Mouse (Mus musculus) forebrain, embryonic 15.5 days (tissue): ENCODE results near the gene Fgd3. TPM values are rescaled to one million over a fixed set of nuclear protein-coding genes. Genes with fewer than 3 reads are reported as not detected.

Source experiments
- ATAC-seq: fragments of 200-750 bp; cut with Nextera tagmentation; replicated peaks from 2 replicates; pipeline ENCODE4 v1.8.0; 2017; ENCODE audit warnings: mild to moderate bottlenecking, moderate TSS enrichment, moderate library complexity
- H3K27ac ChIP-seq: fragments of 300-500 bp; sonication (generic); replicated peaks from 2 replicates; pipeline ENCODE4 v1.5.1; 2015; ENCODE audit warnings: mild to moderate bottlenecking, inconsistent platforms
- H3K27me3 ChIP-seq: fragments of 300-500 bp; sonication (generic); 2 replicates; pipeline ENCODE4 v1.6.1; 2015; ENCODE audit warnings: inconsistent platforms
- H3K36me3 ChIP-seq: fragments of 300-500 bp; sonication (generic); 2 replicates; pipeline ENCODE4 v1.6.1; 2015; ENCODE audit warnings: mild to moderate bottlenecking, inconsistent platforms
- H3K4me1 ChIP-seq: fragments of 300-500 bp; sonication (generic); 2 replicates; pipeline ENCODE4 v1.6.1; 2015; ENCODE audit warnings: inconsistent platforms
- H3K4me2 ChIP-seq: fragments of 300-500 bp; sonication (generic); replicated peaks from 2 replicates; pipeline ENCODE4 v1.6.1; 2015; ENCODE audit warnings: mild to moderate bottlenecking, inconsistent platforms
- H3K4me3 ChIP-seq: fragments of 300-500 bp; sonication (generic); 2 replicates; pipeline ENCODE4 v1.5.1; 2015; ENCODE audit warnings: mild to moderate bottlenecking, inconsistent platforms
- H3K9ac ChIP-seq: fragments of 300-500 bp; sonication (generic); replicated peaks from 2 replicates; pipeline ENCODE4 v1.6.1; 2015; ENCODE audit warnings: mild to moderate bottlenecking, inconsistent platforms
- H3K9me3 ChIP-seq: fragments of 300-500 bp; sonication (generic); 2 replicates; pipeline ENCODE4 v1.6.1; 2016; ENCODE audit warnings: inconsistent platforms
- WGBS: fragments of 180-500 bp; shearing (Covaris S2); methylation state at CpG from one replicate; pipeline ENCODE4 v1.1.7; 2015; ENCODE audit warnings: mixed read lengths; 5-methylcytosine and 5-hydroxymethylcytosine counted together
- polyA plus RNA-seq: library from polyadenylated mRNA; unstranded; fragments of >200 nt; fragmentation: Nextera tagmentation; extraction: Ambion mirVana; gene quantifications from 2 replicates; pipeline ENCODE4 v1.2.1, GENCODE M21; 2015

The Fgd3 gene
- polyA plus RNA-seq, 1 experiment from 2014 or later, result 3.4 TPM

GRCm38 (mm10) chr13:49335077-49335982 is 15.2 kb upstream of the Fgd3 start:
- H3K9ac ChIP-seq, result no peak overlapping the region
- no peaks in the 10 kb centered on the region for H3K36me3 ChIP-seq
- 71% methylated on average over 12 of the region's 12 CpGs for WGBS
- peaks cover 6% of the 10 kb centered on the region for H3K4me1 ChIP-seq
- H3K27ac ChIP-seq, result 0 out of 2 replicates have a peak overlapping the region, but pooled peaks have one; percentile 7
- H3K4me3 ChIP-seq, result no peak overlapping the region
- H3K4me2 ChIP-seq, result no peak overlapping the region
- H3K9me3 ChIP-seq, result no peaks in the 10 kb centered on the region
- no peaks in the 10 kb centered on the region for H3K27me3 ChIP-seq
- no peak for ATAC-seq

- ATAC-seq, result no peak
- H3K27ac ChIP-seq, result no peak overlapping the region
- no peak overlapping the region for H3K4me2 ChIP-seq
- no peaks in the 10 kb centered on the region for H3K9me3 ChIP-seq
- H3K27me3 ChIP-seq, result no peaks in the 10 kb centered on the region
- H3K4me1 ChIP-seq, result no peaks in the 10 kb centered on the region
- no peak overlapping the region for H3K4me3 ChIP-seq
- 74% methylated on average over 2 of the region's 2 CpGs for WGBS
- no peaks in the 10 kb centered on the region for H3K36me3 ChIP-seq
- H3K9ac ChIP-seq, result no peak overlapping the region
Observed at GRCm38 (mm10) chr13:49333250-49333649, 13.1 kb upstream of the Fgd3 start.

- Histone ChIP-seq H3K36me3 (no peaks in the 10 kb centered on the region), H3K4me3 (no peak overlapping the region), H3K9me3 (no peaks in the 10 kb centered on the region), H3K4me2 (no peak overlapping the region), H3K4me1 (no peaks in the 10 kb centered on the region), H3K27me3 (no peaks in the 10 kb centered on the region), H3K9ac (no peak overlapping the region), H3K27ac (no peak overlapping the region)
- 75% methylated on average over 4 of the region's 4 CpGs for WGBS
- no peak for ATAC-seq
Observed at GRCm38 (mm10) chr13:49328101-49328500, 8.0 kb upstream of the Fgd3 start.

- 60% methylated on average over 6 of the region's 6 CpGs for WGBS
- Histone ChIP-seq H3K4me2 (no peak overlapping the region), H3K4me1 (no peaks in the 10 kb centered on the region), H3K27me3 (no peaks in the 10 kb centered on the region), H3K9me3 (no peaks in the 10 kb centered on the region), H3K27ac (no peak overlapping the region), H3K9ac (no peak overlapping the region), H3K36me3 (no peaks in the 10 kb centered on the region), H3K4me3 (no peak overlapping the region)
- peak; percentile 38; the same call in 1 of the 2 replicates for ATAC-seq
Observed at GRCm38 (mm10) chr13:49326246-49327206, 6.4 kb upstream of the Fgd3 start.

GRCm38 (mm10) chr13:49324871-49325270 is 4.8 kb upstream of the Fgd3 start:
- Histone ChIP-seq H3K36me3 (no peaks in the 10 kb centered on the region), H3K4me1 (peaks cover 13% of the 10 kb centered on the region), H3K9me3 (no peaks in the 10 kb centered on the region), H3K27ac (no peak overlapping the region), H3K9ac (no peak overlapping the region), H3K27me3 (no peaks in the 10 kb centered on the region), H3K4me3 (no peak overlapping the region), H3K4me2 (no peak overlapping the region)
- ATAC-seq, result no peak
- WGBS, result 94% methylated on average over 5 of the region's 5 CpGs

GRCm38 (mm10) chr13:49322739-49323138 is 2.6 kb upstream of the Fgd3 start:
- H3K4me2 ChIP-seq, result no peak overlapping the region
- WGBS, result 91% methylated on average over 5 of the region's 5 CpGs
- no peak for ATAC-seq
- H3K4me1 ChIP-seq, result peaks cover 30% of the 10 kb centered on the region
- H3K36me3 ChIP-seq, result no peaks in the 10 kb centered on the region
- H3K4me3 ChIP-seq, result no peak overlapping the region
- no peaks in the 10 kb centered on the region for H3K27me3 ChIP-seq
- no peak overlapping the region for H3K27ac ChIP-seq
- no peak overlapping the region for H3K9ac ChIP-seq
- H3K9me3 ChIP-seq, result no peaks in the 10 kb centered on the region

- no peak overlapping the region for H3K4me2 ChIP-seq
- H3K27me3 ChIP-seq, result no peaks in the 10 kb centered on the region
- no peaks in the 10 kb centered on the region for H3K9me3 ChIP-seq
- ATAC-seq, result no peak
- H3K36me3 ChIP-seq, result no peaks in the 10 kb centered on the region
- H3K9ac ChIP-seq, result no peak overlapping the region
- no peak overlapping the region for H3K27ac ChIP-seq
- 86% methylated on average over 5 of the region's 5 CpGs for WGBS
- no peak overlapping the region for H3K4me3 ChIP-seq
- peaks cover 35% of the 10 kb centered on the region for H3K4me1 ChIP-seq
Observed at GRCm38 (mm10) chr13:49322169-49322568, 2.1 kb upstream of the Fgd3 start.

GRCm38 (mm10) chr13:49321452-49321851 is 1.3 kb upstream of the Fgd3 start:
- no peak overlapping the region for H3K4me2 ChIP-seq
- no peak overlapping the region for H3K4me3 ChIP-seq
- no peak for ATAC-seq
- peaks cover 42% of the 10 kb centered on the region for H3K4me1 ChIP-seq
- no peaks in the 10 kb centered on the region for H3K27me3 ChIP-seq
- no peaks in the 10 kb centered on the region for H3K9me3 ChIP-seq
- H3K27ac ChIP-seq, result no peak overlapping the region
- H3K9ac ChIP-seq, result no peak overlapping the region
- WGBS, result 65% methylated on average over 3 of the region's 3 CpGs
- H3K36me3 ChIP-seq, result no peaks in the 10 kb centered on the region

GRCm38 (mm10) chr13:49320514-49320913 is 403 bp upstream of the Fgd3 start:
- ATAC-seq, result peak; percentile 39
- peak overlapping the region; percentile 54 for H3K4me2 ChIP-seq
- H3K27ac ChIP-seq, result peak overlapping the region; percentile 68
- peak overlapping the region; percentile 43; the same call in 1 of the 2 replicates for H3K9ac ChIP-seq
- H3K36me3 ChIP-seq, result no peaks in the 10 kb centered on the region
- H3K4me1 ChIP-seq, result peaks cover 51% of the 10 kb centered on the region
- no peaks in the 10 kb centered on the region for H3K9me3 ChIP-seq
- H3K4me3 ChIP-seq, result peak overlapping the region; percentile 42
- WGBS, result 71% methylated on average over 1 of the region's 1 CpGs
- H3K27me3 ChIP-seq, result no peaks in the 10 kb centered on the region

GRCm38 (mm10) chr13:49317914-49318313 is 2.2 kb downstream of the Fgd3 start:
- 81% methylated on average over 7 of the region's 7 CpGs for WGBS
- peak overlapping the region; percentile 83 for H3K27ac ChIP-seq

GRCm38 (mm10) chr13:49317508-49317907 is 2.6 kb downstream of the Fgd3 start:
- Histone ChIP-seq H3K9ac (no peak overlapping the region), H3K4me2 (peak overlapping the region; percentile 54), H3K4me3 (no peak overlapping the region), H3K27ac (peak overlapping the region; percentile 83), H3K4me1 (peaks cover 57% of the 10 kb centered on the region), H3K36me3 (0 out of 2 replicates have a peak, but pooled peaks cover 4% of the 10 kb centered on the region), H3K9me3 (no peaks in the 10 kb centered on the region), H3K27me3 (no peaks in the 10 kb centered on the region)
- WGBS, result 65% methylated on average over 6 of the region's 6 CpGs
- ATAC-seq, result no peak

More at GRCm38 (mm10) chr13:49317914-49318313, 2.2 kb downstream of the Fgd3 start:
- Histone ChIP-seq H3K4me1 (peaks cover 57% of the 10 kb centered on the region), H3K36me3 (0 out of 2 replicates have a peak, but pooled peaks cover 4% of the 10 kb centered on the region), H3K27me3 (no peaks in the 10 kb centered on the region), H3K4me3 (0 out of 2 replicates have a peak overlapping the region, but pooled peaks have one; percentile 16), H3K9me3 (no peaks in the 10 kb centered on the region), H3K4me2 (peak overlapping the region; percentile 54), H3K9ac (no peak overlapping the region)
- no peak for ATAC-seq
